In genomic region chr1:157937800-157938348, GRCm38 (mm10) we compare ENCODE assay signal across 20 mouse cellular contexts.
DNase-seq lines count a peak whose midpoint lies in the region; ATAC-seq and TF ChIP-seq lines count a peak whose summit lies in the region.
"Had no signal": no experiment of that assay in that cellular context is flagged by ENCODE, and none has a peak within 500 bp of the region (broad histone marks: within the 10 kb centered on the region; RNA-seq: fewer than 3 reads in every experiment).

No protein-coding gene starts in this region.

- no peak for TF ChIP-seq CTCF in hindbrain, postnatal 0 days (IDR thresholded peaks at IDR 0.05; ENCODE audit: low read depth)

- no peaks in the 10 kb centered on the region for H3K9me3 ChIP-seq in hindbrain, embryonic 10.5 days
- H3K9me3 ChIP-seq in hindbrain, postnatal 0 days (ENCODE audit: low read length): no peaks in the 10 kb centered on the region
- H3K9me3 ChIP-seq in forebrain, embryonic 14.5 days (replicated peaks; ENCODE audit: control insufficient read depth, low read length): no peaks in the 10 kb centered on the region
- no peaks in the 10 kb centered on the region for H3K9me3 ChIP-seq in midbrain, embryonic 12.5 days
- H3K9me3 ChIP-seq: embryonic facial prominence, embryonic 13.5 days; heart, embryonic 10.5 days; hindbrain, embryonic 15.5 days; kidney, embryonic 15.5 days had no signal

- no peak for DNase-seq in hindbrain, embryonic 10.5 days (ENCODE audit: low spot score)
- DNase-seq in hindbrain, postnatal 0 days (ENCODE audit: low spot score): no peak
- peak; percentile 82 for DNase-seq in brain, adult 2 months (ENCODE audit: low read depth, low spot score)
- DNase-seq in forebrain, embryonic 14.5 days (ENCODE audit: low spot score): peak; percentile 73
- no peak for DNase-seq in thymus, postnatal 36 days
- DNase-seq in urinary bladder, adult 18-20 months (ENCODE audit: low spot score in 2 of 2): no peak
- no peak for DNase-seq in adrenal gland, adult 2 months
- DNase-seq: adrenal gland, postnatal 25 days; cerebellum, adult 9-11 months; lung, adult 18-20 months; right cerebral cortex, postnatal 25 days had no signal

- 69% methylated on average over 1 of the region's 1 CpGs for WGBS in hindbrain, embryonic 10.5 days
- WGBS in hindbrain, postnatal 0 days: 42% methylated on average over 1 of the region's 1 CpGs
- 29% methylated on average over 1 of the region's 1 CpGs for WGBS in forebrain, embryonic 14.5 days
- WGBS in midbrain, embryonic 12.5 days: 60% methylated on average over 1 of the region's 1 CpGs

- H3K4me1 ChIP-seq in hindbrain, embryonic 10.5 days (replicated peaks): peaks cover 14% of the 10 kb centered on the region
- no peaks in the 10 kb centered on the region for H3K4me1 ChIP-seq in hindbrain, postnatal 0 days (ENCODE audit: insufficient read depth, low read length)
- peaks cover 22% of the 10 kb centered on the region for H3K4me1 ChIP-seq in forebrain, embryonic 14.5 days (ENCODE audit: control insufficient read depth, insufficient read depth, low read length)
- peaks cover 20% of the 10 kb centered on the region for H3K4me1 ChIP-seq in midbrain, embryonic 12.5 days
- H3K4me1 ChIP-seq: embryonic facial prominence, embryonic 13.5 days; heart, embryonic 10.5 days; hindbrain, embryonic 15.5 days; kidney, embryonic 15.5 days had no signal

- peak overlapping the region; percentile 50; the same call in 1 of the 2 replicates for H3K27ac ChIP-seq in hindbrain, embryonic 10.5 days
- no peak overlapping the region for H3K27ac ChIP-seq in hindbrain, postnatal 0 days
- peak overlapping the region; percentile 67; the same call in 1 of the 2 replicates for H3K27ac ChIP-seq in forebrain, embryonic 14.5 days (ENCODE audit: low read depth, low read length)
- peak overlapping the region; percentile 35; the same call in 1 of the 2 replicates for H3K27ac ChIP-seq in midbrain, embryonic 12.5 days (replicated peaks)
- H3K27ac ChIP-seq: embryonic facial prominence, embryonic 13.5 days; heart, embryonic 10.5 days; hindbrain, embryonic 15.5 days; kidney, embryonic 15.5 days had no signal

- no peak for ATAC-seq in hindbrain, postnatal 0 days
- ATAC-seq in forebrain, embryonic 14.5 days: peak; percentile 76
- ATAC-seq in midbrain, embryonic 12.5 days (ENCODE audit: low FRiP score, low read depth): peak; percentile 89; the same call in 1 of the 2 replicates
- ATAC-seq: activated CD4-positive, CD25-positive, alpha-beta regulatory T cell, adult 4 months; intestine, postnatal 0 days had no signal

- H3K4me2 ChIP-seq in hindbrain, postnatal 0 days (ENCODE audit: low read depth, low read length): no peak overlapping the region
- H3K4me2 ChIP-seq in forebrain, embryonic 14.5 days (ENCODE audit: low read length): no peak overlapping the region
- no peak overlapping the region for H3K4me2 ChIP-seq in midbrain, embryonic 12.5 days (replicated peaks)
- H3K4me2 ChIP-seq: embryonic facial prominence, embryonic 13.5 days; hindbrain, embryonic 15.5 days; kidney, embryonic 15.5 days; liver, embryonic 11.5 days had no signal

- no peaks in the 10 kb centered on the region for H3K36me3 ChIP-seq in hindbrain, embryonic 10.5 days
- no peaks in the 10 kb centered on the region for H3K36me3 ChIP-seq in hindbrain, postnatal 0 days (ENCODE audit: insufficient read depth, low read length)
- H3K36me3 ChIP-seq in forebrain, embryonic 14.5 days (ENCODE audit: control insufficient read depth, insufficient read depth, low read length): no peaks in the 10 kb centered on the region
- no peaks in the 10 kb centered on the region for H3K36me3 ChIP-seq in midbrain, embryonic 12.5 days
- H3K36me3 ChIP-seq: embryonic facial prominence, embryonic 13.5 days; G1E; heart, embryonic 10.5 days; hindbrain, embryonic 15.5 days; kidney, embryonic 15.5 days had no signal

- no peak overlapping the region for H3K4me3 ChIP-seq in hindbrain, embryonic 10.5 days
- no peak overlapping the region for H3K4me3 ChIP-seq in hindbrain, postnatal 0 days (ENCODE audit: low read length)
- H3K4me3 ChIP-seq in forebrain, embryonic 14.5 days (ENCODE audit: low read depth, low read length): no peak overlapping the region
- no peak overlapping the region for H3K4me3 ChIP-seq in midbrain, embryonic 12.5 days
- H3K4me3 ChIP-seq: embryonic facial prominence, embryonic 13.5 days; heart, embryonic 10.5 days; hindbrain, embryonic 15.5 days; kidney, embryonic 15.5 days had no signal

- no peaks in the 10 kb centered on the region for H3K27me3 ChIP-seq in hindbrain, embryonic 10.5 days (ENCODE audit: insufficient read depth, poor library complexity, severe bottlenecking)
- no peaks in the 10 kb centered on the region for H3K27me3 ChIP-seq in hindbrain, postnatal 0 days (ENCODE audit: insufficient read depth, low read length)
- H3K27me3 ChIP-seq in forebrain, embryonic 14.5 days (replicated peaks; ENCODE audit: control insufficient read depth, insufficient read depth, low read length): no peaks in the 10 kb centered on the region
- H3K27me3 ChIP-seq in midbrain, embryonic 12.5 days: no peaks in the 10 kb centered on the region
- H3K27me3 ChIP-seq: embryonic facial prominence, embryonic 13.5 days; hindbrain, embryonic 15.5 days; kidney, embryonic 15.5 days had no signal

- no peak overlapping the region for H3K9ac ChIP-seq in hindbrain, postnatal 0 days (replicated peaks; ENCODE audit: low read length)
- H3K9ac ChIP-seq in forebrain, embryonic 14.5 days (ENCODE audit: low read length): no peak overlapping the region
- H3K9ac ChIP-seq in midbrain, embryonic 12.5 days (replicated peaks): no peak overlapping the region
- H3K9ac ChIP-seq: embryonic facial prominence, embryonic 13.5 days; hindbrain, embryonic 15.5 days; kidney, embryonic 15.5 days had no signal

Comparison
In these comparisons a context has a peak if more than half of its experiments do, and no peak if none do; other contexts are left out.
1. DNase-seq: peak in brain, adult 2 months (single experiment) and forebrain, embryonic 14.5 days (single experiment); none in hindbrain, embryonic 10.5 days (single experiment), hindbrain, postnatal 0 days (single experiment), thymus, postnatal 36 days (0 of 2), urinary bladder, adult 18-20 months (0 of 2) and adrenal gland, adult 2 months (single experiment).